Mouse (Mus musculus): Measurements from ENCODE around the gene Grid1. TPM values are rescaled to one million over a fixed set of nuclear protein-coding genes. Genes with fewer than 3 reads are reported as not detected.

Gene Grid1
- polyA plus RNA-seq, 1 experiment from 2014 or later, result 0.29 TPM

DNA sequence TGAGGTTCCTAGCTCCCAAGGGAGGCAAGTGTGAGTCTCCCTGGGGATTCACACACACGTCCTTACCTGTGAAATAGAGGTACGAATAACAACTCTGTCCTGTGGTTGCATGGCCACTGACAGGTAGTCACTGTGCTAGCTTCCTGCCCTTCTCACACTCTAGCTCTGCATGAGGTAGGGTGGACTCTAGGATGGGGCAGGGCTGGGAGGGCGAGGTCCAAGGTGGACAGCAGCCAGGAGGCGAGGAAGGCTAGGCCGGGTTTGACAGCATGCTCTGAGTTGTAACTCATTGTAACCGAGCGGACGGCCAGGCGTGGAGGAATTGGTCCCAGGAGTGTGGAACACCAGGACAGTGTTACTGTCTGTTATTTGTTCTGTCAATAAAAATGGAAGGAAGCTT, 101.4 kb downstream of the Grid1 start:
- no peak for ATAC-seq

DNA sequence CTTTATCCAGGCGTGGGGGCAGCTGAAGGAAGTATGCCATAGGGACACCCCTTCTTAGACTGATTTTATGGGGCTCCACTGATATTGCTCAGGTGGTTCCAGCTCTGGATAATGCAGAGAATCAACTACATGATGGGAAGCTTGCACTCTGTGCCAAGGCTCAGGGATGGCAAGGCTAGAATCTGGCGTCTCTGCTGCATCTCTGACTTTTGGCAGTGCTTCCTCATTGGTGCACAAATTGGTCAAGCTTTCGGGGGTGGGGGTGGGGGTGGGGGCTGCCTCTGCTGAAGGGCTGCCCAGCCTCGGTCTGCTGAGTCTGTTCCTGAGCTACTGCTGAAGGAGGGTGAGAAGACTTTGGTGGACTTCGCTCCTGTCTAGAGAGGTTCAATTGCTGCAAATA, 105.1 kb downstream of the Grid1 start:
- Histone ChIP-seq H3K9me3 (ENCODE audit: low read length) (no peaks in the 10 kb centered on the region), H3K36me3 (ENCODE audit: insufficient read depth, low read length) (no peaks in the 10 kb centered on the region), H3K4me3 (ENCODE audit: low read depth, low read length) (no peak overlapping the region), H3K27ac (ENCODE audit: low read length) (no peak overlapping the region), H3K27me3 (replicated peaks; ENCODE audit: insufficient read depth, low read length) (no peaks in the 10 kb centered on the region), H3K4me2 (replicated peaks; ENCODE audit: low read depth, low read length) (no peak overlapping the region), H3K9ac (replicated peaks; ENCODE audit: low read depth) (no peak overlapping the region), H3K4me1 (ENCODE audit: insufficient read depth, low read depth, low read length) (no peaks in the 10 kb centered on the region)
- ATAC-seq (no peak), DNase-seq (ENCODE audit: low spot score) (no peak)
- TF ChIP-seq EP300 (IDR thresholded peaks at IDR 0.05) (no peak), CTCF (IDR thresholded peaks at IDR 0.05) (no peak)
- WGBS, result 57% methylated on average over 5 of the region's 5 CpGs

More for the DNA sequence above, 101.4 kb downstream of the Grid1 start:
- no peak overlapping the region for H3K4me2 ChIP-seq (replicated peaks; ENCODE audit: low read depth, low read length)
- H3K4me3 ChIP-seq (ENCODE audit: low read depth, low read length), result no peak overlapping the region
- H3K27me3 ChIP-seq (replicated peaks; ENCODE audit: insufficient read depth, low read length), result no peaks in the 10 kb centered on the region
- no peaks in the 10 kb centered on the region for H3K4me1 ChIP-seq (ENCODE audit: insufficient read depth, low read depth, low read length)
- H3K9ac ChIP-seq (replicated peaks; ENCODE audit: low read depth), result no peak overlapping the region
- H3K27ac ChIP-seq (ENCODE audit: low read length), result no peak overlapping the region
- no peak for TF ChIP-seq CTCF (IDR thresholded peaks at IDR 0.05)
- no peak for TF ChIP-seq EP300 (IDR thresholded peaks at IDR 0.05)
- 62% methylated on average over 9 of the region's 9 CpGs for WGBS
- DNase-seq (ENCODE audit: low spot score), result no peak
- H3K36me3 ChIP-seq (ENCODE audit: insufficient read depth, low read length), result no peaks in the 10 kb centered on the region
- no peaks in the 10 kb centered on the region for H3K9me3 ChIP-seq (ENCODE audit: low read length)

DNA sequence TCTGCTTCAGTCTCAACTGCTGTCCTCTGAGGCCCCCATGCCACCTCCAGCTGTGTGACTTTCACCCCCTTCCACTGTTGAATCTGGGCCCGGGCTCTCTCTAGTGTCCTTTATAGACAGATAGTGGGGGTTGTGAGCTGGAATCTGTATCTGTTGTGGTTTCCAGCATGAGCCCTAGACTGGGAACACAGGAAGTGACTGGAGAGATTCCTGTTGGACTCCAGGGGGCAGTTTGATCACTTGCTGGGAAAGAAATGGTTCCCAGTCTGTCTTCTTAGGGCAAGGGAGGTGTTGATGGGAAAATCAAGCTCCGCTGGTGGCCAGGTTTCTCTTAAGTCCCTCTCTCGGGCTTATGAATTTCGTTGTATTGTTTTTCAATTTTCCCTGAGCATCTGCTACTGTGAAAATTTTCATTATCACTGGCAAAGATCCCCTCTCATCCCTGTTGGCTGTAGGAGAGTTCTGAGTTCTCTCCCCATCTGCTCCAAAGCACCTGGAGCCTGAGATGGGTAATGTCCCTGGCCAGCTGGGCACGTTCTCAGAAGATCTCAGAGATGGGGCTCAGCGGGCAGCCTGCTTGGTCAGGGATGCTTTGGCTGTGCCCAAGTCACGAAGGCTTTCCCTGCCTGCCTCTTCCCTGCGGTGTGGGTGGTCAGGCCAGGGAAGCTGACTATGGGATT, 110.3 kb downstream of the Grid1 start:
- TF ChIP-seq CTCF (IDR thresholded peaks at IDR 0.05) (no peak), EP300 (IDR thresholded peaks at IDR 0.05) (no peak)
- 80% methylated on average over 8 of the region's 8 CpGs for WGBS
- DNase-seq (ENCODE audit: low spot score), result no peak

GRCm38 (mm10) chr14:34933197-34933596, 113.3 kb downstream of the Grid1 start:
- no peak overlapping the region for H3K4me3 ChIP-seq (ENCODE audit: low read depth, low read length)
- 32% methylated on average over 4 of the region's 4 CpGs for WGBS
- no peaks in the 10 kb centered on the region for H3K27me3 ChIP-seq (replicated peaks; ENCODE audit: insufficient read depth, low read length)
- TF ChIP-seq CTCF (IDR thresholded peaks at IDR 0.05) (no peak), EP300 (IDR thresholded peaks at IDR 0.05) (no peak)
- no peaks in the 10 kb centered on the region for H3K36me3 ChIP-seq (ENCODE audit: insufficient read depth, low read length)
- no peak overlapping the region for H3K27ac ChIP-seq (ENCODE audit: low read length)
- H3K4me1 ChIP-seq (ENCODE audit: insufficient read depth, low read depth, low read length), result no peaks in the 10 kb centered on the region
- no peak for ATAC-seq
- no peak overlapping the region for H3K9ac ChIP-seq (replicated peaks; ENCODE audit: low read depth)
- H3K9me3 ChIP-seq (ENCODE audit: low read length), result no peaks in the 10 kb centered on the region
- no peak overlapping the region for H3K4me2 ChIP-seq (replicated peaks; ENCODE audit: low read depth, low read length)
- DNase-seq (ENCODE audit: low spot score), result no peak

More for the DNA sequence above, 110.3 kb downstream of the Grid1 start:
- no peak for ATAC-seq
- Histone ChIP-seq H3K27ac (ENCODE audit: low read length) (no peak overlapping the region), H3K4me2 (replicated peaks; ENCODE audit: low read depth, low read length) (no peak overlapping the region), H3K27me3 (replicated peaks; ENCODE audit: insufficient read depth, low read length) (no peaks in the 10 kb centered on the region), H3K4me1 (ENCODE audit: insufficient read depth, low read depth, low read length) (no peaks in the 10 kb centered on the region), H3K36me3 (ENCODE audit: insufficient read depth, low read length) (no peaks in the 10 kb centered on the region), H3K9me3 (ENCODE audit: low read length) (no peaks in the 10 kb centered on the region), H3K4me3 (ENCODE audit: low read depth, low read length) (no peak overlapping the region), H3K9ac (replicated peaks; ENCODE audit: low read depth) (no peak overlapping the region)

DNA sequence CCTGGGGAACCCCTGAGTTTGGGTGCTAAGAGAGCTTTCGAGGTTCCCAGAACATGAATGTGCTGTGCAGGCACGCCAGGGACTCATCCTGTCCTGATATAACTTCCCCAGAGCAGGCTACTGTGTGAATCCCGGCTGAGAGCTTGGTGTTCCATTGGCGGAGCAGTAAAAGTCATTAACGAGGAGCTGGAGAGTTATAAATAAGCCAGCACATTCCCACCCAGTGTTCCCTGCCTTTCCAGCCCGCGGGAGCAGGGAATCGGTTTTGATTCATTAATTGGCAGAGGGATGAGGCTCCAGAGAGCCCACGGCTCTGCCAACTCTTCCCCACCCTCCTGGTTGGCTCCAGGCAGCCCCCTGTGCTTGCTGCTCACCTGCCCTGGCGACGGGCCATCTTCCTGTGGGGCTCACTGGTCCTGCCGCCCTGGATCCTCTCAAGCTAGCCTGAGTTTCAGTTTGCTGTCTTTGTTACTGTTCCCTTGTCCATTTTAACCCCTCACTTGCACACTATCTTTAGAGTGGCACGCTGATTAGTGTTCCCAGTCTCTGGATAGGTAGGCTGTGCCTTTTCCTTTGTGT, 116.4 kb downstream of the Grid1 start:
- no peaks in the 10 kb centered on the region for H3K36me3 ChIP-seq (ENCODE audit: insufficient read depth, low read length)
- no peak for DNase-seq (ENCODE audit: low spot score)
- H3K27me3 ChIP-seq (replicated peaks; ENCODE audit: insufficient read depth, low read length), result no peaks in the 10 kb centered on the region
- H3K9ac ChIP-seq (replicated peaks; ENCODE audit: low read depth), result no peak overlapping the region
- no peak overlapping the region for H3K4me3 ChIP-seq (ENCODE audit: low read depth, low read length)
- no peak overlapping the region for H3K27ac ChIP-seq (ENCODE audit: low read length)
- WGBS, result 39% methylated on average over 13 of the region's 13 CpGs
- TF ChIP-seq CTCF (IDR thresholded peaks at IDR 0.05) (no peak), EP300 (IDR thresholded peaks at IDR 0.05) (no peak)
- H3K9me3 ChIP-seq (ENCODE audit: low read length), result no peaks in the 10 kb centered on the region
- H3K4me2 ChIP-seq (replicated peaks; ENCODE audit: low read depth, low read length), result no peak overlapping the region
- no peaks in the 10 kb centered on the region for H3K4me1 ChIP-seq (ENCODE audit: insufficient read depth, low read depth, low read length)
- no peak for ATAC-seq

DNA sequence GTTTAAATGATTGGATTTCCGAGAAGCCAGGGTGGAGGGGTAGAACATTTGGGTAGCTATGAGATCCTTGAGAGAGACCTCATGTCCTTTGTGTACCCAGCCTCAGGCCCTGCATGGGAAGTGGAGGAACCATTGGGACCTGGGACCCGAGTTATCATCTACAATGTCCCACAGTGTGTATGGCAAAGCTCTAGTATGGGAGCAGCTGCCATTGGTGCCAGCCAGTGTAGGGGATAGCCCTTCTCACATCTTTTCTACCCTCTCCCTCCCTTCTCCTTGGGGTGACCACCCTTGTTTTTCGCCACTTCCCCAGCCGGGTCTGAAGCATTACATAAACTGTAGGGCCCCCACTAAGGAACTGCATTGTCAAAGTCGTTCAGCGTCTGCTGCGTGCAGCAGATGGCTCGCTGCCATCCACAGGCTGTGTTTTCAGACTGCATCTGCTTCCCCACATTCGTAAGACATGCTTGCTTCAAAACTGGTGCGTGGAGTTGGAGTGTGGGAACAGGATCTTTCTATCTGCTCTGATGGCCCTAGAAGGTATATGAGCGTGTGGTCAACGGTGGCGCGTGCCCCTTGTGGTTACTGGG, 124.6 kb downstream of the Grid1 start:
- Histone ChIP-seq H3K4me1 (ENCODE audit: insufficient read depth, low read depth, low read length) (no peaks in the 10 kb centered on the region), H3K27ac (ENCODE audit: low read length) (no peak overlapping the region), H3K4me2 (replicated peaks; ENCODE audit: low read depth, low read length) (no peak overlapping the region), H3K4me3 (ENCODE audit: low read depth, low read length) (no peak overlapping the region), H3K9me3 (ENCODE audit: low read length) (no peaks in the 10 kb centered on the region), H3K36me3 (ENCODE audit: insufficient read depth, low read length) (no peaks in the 10 kb centered on the region), H3K27me3 (replicated peaks; ENCODE audit: insufficient read depth, low read length) (no peaks in the 10 kb centered on the region), H3K9ac (replicated peaks; ENCODE audit: low read depth) (no peak overlapping the region)
- WGBS, result 84% methylated on average over 14 of the region's 14 CpGs
- ATAC-seq (no peak), DNase-seq (ENCODE audit: low spot score) (no peak)
- TF ChIP-seq CTCF (IDR thresholded peaks at IDR 0.05) (no peak), EP300 (IDR thresholded peaks at IDR 0.05) (no peak)

All from lung, postnatal 0 days (tissue).